Mouse (Mus musculus) kidney, adult 8-10 months (tissue): ENCODE measurements around the gene Mpp3.

Experiments used
- DNase-seq, 2 experiments: peaks; one replicate each; pipeline ENCODE4 v3.0.0; 2022

Mpp3 gene

DNA sequence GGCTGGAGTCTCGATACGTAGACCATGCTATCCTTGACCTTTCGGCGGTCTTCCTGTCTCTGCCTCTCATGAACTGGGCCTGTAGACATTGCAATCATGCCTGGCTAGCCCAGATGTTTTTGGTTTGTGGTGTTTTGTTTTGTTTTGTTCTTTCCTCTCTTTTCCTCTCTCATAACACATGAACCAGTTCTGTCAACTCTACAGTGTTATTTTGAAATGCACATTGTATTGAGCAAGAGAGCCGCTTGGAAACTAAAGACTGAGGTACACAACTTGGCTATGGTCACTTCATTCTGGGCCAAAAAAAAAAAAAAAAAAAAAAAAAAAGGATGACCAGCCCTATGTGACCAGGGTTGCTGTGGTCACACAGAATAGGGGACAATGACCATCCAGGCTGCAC lies 55.6 kb downstream of the Mpp3 start:
- DNase-seq: no peak

DNA sequence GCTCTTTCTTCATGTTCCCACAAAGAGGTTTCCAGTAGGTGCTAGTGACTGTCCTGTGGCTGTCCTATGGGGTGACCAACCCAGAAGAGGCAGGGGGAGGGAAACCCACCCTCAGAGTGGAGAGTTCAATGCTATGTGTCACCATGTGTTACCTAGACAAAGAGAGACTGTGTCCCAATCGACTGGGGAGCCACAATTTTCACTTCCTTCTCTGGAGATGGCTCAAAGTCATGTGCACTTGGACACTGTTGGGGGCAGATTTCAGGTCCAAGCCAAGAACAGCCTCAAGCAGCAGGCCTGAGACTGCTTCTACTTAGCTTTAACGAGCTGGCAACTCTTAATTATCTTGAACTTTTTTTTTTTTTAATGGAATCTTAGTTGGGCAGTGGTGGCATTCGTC lies 56.2 kb downstream of the Mpp3 start:
- DNase-seq: no peak

DNA sequence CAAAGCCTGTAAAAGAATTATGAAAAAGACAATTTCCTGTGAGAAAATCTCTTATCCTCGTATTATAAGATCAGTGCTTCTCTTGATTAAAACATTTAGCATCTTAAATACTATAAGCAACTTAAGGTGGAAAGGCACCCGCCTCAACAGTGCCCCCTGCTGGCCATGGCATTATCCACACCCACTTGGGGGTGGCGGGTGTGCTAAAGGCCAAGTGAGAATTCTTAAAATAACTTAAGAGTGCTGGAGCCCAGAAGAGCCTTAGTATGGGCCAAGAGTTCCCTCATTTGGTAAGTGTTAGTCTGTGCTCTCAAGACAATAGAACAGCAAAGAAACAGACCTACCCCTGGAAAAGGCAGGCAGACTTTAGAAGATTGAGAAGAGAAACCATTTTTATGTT lies 56.9 kb downstream of the Mpp3 start:
- peak in 1 of 2 experiments; percentile 52 for DNase-seq

DNA sequence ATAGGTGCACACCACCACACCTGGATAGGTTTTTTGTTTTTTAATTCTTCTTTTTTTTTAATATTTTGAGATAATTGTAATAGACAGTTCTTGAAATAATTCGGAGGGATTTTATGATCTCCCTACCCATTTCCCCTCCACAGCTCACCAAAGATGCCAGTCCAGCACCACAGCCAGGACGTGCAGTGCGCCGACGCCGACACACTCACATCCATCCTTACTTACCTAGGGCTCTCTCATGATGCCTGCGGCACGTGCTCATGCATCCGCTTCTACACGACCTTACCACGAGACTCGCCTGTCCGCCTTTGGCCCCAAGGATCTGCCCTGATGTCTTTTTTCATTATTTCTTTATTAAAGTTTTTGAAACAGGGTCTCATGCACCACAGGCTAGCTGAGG lies 58.4 kb downstream of the Mpp3 start:
- DNase-seq: no peak

DNA sequence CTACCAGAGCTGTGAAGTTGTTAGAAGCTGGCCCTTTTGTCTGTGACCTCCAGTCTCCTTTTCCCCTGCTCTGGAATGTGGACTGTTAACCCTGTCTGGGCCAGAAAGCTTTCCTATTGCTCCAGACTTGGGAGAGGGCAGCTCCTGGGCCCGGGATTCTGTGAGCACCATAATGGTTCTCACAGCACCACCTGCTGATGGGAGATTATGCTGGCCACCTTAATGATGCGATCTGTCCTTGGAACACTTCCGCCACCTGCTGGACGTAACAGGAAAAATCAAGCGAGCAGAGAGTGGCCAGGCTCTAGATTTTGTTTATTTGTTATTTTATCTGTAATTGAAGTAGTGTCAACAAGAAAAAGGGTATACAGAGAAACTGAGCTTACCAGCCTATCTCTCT lies 59.5 kb downstream of the Mpp3 start:
- peak; percentile 71 to 88 for DNase-seq

DNA sequence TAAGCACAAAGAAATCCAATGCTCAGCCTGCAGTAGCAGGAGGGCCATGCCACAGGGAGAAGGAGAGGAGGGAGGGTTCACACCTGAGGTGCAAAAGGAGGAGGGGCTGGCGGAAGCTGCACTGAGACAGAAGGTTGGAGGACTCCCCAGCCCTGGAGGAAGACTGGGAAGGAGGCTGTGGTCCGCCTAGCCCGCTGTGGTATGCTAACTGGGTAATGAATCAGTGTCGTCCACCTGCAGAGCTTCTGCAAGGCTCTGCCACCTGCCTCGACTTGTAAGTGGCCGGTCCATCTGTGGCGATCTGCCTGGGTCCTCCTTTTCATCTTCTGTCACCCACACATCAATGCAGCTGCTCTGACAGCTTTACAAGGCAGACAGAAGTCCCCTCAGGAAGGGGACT lies 60.0 kb downstream of the Mpp3 start:
- DNase-seq: no peak

DNA sequence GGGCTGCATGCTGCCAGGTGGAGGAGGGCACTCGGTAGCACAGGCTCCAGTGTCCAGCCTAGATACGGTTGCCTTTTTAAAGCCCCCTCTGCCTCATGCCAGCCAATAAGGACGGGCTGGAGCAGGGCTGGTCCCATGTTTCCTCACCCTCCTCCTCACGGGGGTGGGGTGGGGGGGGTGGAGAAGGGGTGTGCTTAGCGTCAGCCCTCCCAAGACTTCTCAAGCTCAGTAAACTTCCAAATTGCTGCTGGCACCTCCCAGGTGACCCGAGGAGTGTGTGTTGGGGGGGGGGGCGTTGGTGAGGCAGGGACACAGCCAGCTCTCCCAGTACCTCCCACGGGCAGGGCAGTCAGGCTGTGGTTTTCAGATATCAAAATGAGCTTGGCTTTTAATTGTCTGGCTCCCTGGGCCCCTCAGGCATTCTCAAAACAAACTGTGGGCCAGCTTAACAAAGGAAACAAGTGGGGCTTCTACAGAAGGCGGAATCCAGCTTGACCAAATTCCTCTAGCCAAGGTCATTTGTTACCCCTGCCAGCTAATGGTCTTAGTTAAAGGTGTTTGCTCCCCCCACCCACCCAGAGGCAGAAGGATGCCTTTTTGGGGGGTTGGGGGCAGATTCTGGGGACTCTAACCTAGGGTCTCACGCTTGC lies 61.2 kb downstream of the Mpp3 start, which contains the start of gene Sost:
Sost (minus strand) TSS at position 51 of the 650 bp plus-strand sequence.
- DNase-seq: no peak

DNA sequence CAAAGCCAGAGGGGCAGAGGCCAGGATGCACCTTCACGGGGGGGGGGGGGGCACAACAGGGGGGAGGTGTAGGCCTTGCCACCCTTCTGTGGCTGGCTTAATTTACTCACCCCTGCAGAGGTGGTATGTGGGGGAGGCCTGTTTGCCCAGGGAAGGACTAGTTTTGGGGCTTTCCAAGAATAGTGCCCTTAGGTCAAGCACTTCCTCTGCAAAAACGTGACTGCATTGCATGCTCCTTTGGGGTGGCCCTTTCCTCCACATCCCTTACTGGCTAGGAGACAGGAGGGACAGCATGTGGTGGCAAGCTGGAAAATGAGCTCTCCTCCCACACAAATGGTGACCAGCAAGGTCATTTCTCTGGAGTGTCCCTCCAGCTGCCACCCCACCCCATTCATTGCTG lies 62.7 kb downstream of the Mpp3 start:
- DNase-seq: no peak

DNA sequence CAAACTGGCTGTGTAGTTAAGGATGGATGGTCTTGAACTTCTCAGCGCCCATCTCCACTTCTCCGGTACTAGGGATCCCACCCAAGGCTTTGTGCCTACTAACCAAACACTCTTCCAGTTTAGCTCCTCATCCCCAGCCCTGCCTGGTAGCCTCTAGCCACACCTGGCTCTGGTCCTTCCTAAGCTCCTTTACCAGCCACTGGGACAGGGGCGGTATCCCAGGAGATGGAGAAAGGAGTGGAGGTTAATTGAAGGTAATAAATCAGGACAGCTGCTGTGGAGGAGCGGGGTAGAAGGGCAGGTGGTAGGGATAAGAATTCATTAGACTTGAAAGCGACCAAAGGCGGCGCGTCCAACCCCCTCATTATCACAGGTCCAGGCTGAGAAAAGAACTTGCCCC lies 63.6 kb downstream of the Mpp3 start:
- DNase-seq: no peak

DNA sequence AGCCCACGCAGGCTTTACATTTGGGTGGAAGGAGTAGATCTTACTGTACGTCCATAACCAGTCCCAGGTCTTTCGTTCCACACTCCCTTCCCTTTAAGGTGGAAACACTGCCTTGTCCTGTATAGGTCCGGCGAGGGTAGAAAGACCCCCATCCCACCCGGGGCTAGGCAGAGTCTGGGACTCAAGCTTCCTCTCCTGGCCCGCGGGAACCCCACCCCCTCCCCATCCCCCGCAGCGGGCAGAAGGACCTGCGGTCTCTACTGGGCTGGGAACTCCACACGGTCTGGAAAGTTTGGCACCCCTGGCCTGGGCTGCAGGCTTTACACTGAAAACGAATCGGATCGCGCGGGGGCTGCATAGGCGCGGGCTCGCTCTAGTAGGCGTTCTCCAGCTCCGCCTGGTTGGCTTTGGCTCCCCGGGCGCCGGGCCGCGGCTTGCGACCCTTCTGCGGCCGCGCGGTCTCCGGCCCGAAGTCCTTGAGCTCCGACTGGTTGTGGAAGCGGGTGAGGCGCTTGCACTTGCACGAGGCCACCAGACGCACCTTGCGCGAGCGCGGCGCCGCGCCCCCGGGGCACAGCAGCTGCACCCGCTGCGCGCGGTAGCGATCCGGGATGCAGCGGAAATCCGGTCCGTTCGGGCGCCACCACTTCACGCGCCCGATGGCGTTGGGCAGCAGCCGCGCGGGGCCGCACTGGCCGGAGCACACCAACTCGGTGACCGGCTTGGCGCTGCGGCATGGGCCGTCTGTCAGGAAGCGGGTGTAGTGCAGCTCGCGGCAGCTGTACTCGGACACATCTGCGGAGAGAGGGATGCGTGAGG lies 64.6 kb downstream of the Mpp3 start:
- no peak for DNase-seq

DNA sequence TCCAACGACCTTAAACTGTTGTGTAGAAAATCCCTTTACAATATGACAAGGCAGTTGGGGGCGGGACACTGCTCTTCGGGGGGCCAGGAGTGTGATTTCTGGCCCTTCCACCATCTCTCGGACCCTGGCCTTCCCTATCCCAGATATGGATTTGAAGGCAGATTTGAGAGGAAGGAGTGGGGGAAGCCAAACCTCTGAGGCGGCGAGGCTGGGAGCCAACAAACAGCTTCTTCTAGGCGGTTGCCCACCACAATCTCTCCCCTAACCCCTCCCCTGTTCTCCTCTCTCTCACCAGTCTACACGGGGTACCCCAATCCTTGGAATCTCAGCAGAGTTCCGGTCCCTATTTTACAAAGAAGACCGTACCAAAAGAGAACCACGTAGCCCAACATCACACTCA lies 65.2 kb downstream of the Mpp3 start:
- DNase-seq: no peak

DNA sequence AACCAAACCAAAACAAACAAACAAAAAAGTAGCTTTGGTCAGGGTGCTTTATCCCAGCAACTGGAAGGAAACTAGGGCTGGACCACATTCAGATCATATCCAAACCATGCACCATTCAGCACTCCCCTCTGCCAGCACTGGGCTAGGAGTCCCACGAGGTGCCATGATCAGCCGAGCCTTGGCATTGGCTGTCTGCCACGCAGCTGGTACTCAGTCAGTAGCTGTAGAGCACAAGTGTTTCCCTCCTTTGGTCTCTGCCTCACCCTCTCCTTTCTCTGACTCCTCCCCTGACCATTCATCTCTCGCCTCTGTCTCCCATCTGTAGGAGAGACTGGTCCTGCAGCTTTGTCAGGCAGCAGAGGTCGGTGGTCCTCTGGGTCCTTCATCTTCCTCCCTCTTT lies 70.8 kb downstream of the Mpp3 start:
- no peak for DNase-seq

DNA sequence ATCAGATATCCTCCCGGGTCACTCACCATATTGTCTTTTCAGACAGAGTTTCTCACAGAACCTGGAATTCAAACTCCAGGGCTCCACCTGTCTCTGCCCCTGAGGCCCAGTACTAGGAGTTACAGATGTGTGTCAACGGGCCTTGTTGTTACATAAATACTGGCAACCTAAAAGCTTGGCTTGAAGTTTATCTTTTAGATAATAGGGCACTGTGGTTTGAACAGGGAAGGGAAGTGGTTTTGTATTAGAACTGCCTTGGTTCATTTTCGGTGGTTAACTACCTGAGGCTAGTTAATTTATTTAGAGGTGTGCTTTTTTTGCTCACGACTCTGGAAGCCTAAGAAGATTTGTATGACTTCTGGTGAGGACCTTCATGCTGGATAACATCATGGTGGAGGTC lies 74.8 kb downstream of the Mpp3 start:
- DNase-seq: no peak

DNA sequence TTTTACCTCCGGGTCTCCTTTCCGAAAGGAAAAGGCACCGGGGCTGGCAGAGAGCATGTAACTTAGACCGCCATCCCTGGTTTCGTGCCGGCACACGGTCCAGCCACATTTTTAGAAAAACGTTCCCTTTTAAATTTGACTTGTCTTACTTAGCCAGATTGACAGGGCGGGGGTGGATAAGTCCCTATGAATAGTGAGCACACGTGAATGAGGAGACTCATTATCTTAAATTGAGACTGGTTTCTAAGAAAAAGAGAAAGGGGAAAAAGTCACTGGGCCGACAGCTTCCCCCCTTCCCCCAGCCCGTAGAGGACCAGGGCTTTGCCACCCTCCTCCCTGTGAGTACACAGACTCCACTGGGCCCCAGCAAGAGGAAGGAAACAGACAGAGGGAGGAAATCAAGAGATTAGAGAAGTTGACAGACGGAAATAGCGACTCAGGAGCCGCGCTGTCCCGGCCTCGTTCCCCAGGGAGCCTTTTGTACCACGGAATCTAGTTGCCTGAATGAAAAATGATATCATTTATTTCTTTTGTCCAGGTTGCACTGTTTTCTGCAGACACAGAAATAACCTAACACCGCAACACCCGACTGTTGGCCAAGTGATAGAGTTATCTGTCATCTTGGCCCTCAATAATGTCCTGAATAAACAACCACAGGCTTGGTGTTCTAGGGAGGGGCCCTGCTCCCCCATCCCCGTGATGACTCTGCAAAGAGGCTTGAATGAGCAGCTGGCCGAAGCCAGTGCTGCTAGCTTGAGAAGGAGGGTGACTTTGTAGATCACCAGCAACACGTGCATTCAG lies 75.5 kb downstream of the Mpp3 start:
- peak; percentile 67 to 81 for DNase-seq

DNA sequence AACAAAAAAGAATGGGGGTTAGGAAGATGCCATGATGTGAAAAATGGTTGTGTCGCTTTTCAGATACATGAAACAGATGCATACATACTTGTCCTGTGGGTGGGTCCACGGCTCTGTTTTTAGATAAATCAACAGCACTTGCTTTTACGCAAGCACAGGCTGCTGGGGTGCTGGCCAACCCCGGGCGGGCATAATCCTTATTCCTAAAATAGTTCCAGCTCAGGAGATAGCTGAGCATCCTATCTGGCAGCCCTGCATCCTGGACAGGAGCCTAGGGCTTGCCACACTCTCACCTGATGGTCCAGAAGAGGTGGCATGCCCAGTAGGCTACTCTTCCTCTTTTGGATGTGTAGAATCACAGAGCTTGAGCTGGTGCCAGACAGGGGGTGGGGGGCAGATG lies 78.2 kb downstream of the Mpp3 start:
- no peak for DNase-seq
